Mouse (Mus musculus): ENCODE measurements around the gene Slc25a47.

DNA sequence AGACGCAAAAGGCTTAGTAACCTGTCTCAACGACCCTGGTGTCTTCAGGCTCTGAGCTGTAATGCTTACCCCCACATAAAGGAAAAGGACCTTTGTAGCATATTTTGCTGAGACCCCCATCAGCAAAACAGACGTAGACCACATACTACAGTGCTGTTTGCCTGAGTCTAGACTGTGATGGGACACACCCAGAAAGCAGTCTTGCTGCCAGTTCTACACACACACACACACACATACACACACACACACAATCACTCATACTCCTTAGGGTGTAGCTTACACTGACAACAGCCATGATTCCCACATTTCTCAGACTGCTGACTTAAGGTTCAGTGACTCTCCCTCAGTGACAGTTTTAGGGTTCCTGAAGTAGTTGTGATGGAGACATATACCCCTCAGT is 45.3 kb downstream of the Slc25a47 start:
- TF ChIP-seq CTCF (IDR thresholded peaks at IDR 0.05; ENCODE audit: low read depth) (no peak), EP300 (IDR thresholded peaks at IDR 0.05; ENCODE audit: low read depth) (no peak)

Measured in liver, postnatal 0 days (tissue).